Mouse (Mus musculus) kidney, postnatal 4 days (tissue): ENCODE measurements around the gene Krtcap2.

Source experiments
- DNase-seq, 2 experiments: peaks; one replicate each; pipeline ENCODE4 v3.0.0; 2021; ENCODE audit warnings: mixed read lengths in 2 of 2

Gene Krtcap2

GRCm38 (mm10) chr3:89225918-89226317 lies 19.8 kb upstream of the Krtcap2 start:
- DNase-seq = no peak

GRCm38 (mm10) chr3:89226361-89226760 lies 19.4 kb upstream of the Krtcap2 start:
- no peak for DNase-seq

- no peak for DNase-seq
These were observed 18.9 kb upstream of the Krtcap2 start, which contains the start of gene Mtx1 for GRCm38 (mm10) chr3:89226900-89227299. TSS of gene Mtx1 (minus strand) at chr3:89227088.

- DNase-seq = peak; percentile 93 to 94
These were observed 18.2 kb upstream of the Krtcap2 start for GRCm38 (mm10) chr3:89227307-89228179.

- DNase-seq = peak; percentile 94
These were observed 17.6 kb upstream of the Krtcap2 start for GRCm38 (mm10) chr3:89228180-89228549.

DNA sequence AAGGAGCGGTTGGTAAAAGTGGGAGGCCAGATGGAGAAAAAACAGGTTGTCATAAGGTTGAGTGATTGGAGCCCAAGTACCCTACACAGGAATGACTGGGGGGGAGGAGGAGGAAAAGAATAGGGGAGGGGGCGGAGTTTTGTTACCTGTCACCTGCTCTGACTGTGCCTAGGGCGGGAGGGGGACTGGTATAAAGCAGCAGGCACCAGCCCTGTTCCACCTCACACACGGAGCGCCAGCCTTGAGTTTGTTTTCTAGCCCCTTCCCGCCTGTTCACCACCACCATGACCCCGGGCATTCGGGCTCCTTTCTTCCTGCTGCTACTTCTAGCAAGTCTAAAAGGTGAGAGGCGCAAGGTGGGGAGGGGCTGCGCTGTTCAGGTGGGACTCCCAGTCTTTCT lies 16.9 kb upstream of the Krtcap2 start, which contains the start of gene Muc1:
Gene Muc1 (plus strand): TSS at position 222 of the 400 bp plus-strand sequence.
- peak; percentile 46 to 67 for DNase-seq

GRCm38 (mm10) chr3:89229276-89229675 lies 16.5 kb upstream of the Krtcap2 start:
- DNase-seq = no peak

GRCm38 (mm10) chr3:89230561-89230960 lies 15.2 kb upstream of the Krtcap2 start:
- no peak for DNase-seq

DNA sequence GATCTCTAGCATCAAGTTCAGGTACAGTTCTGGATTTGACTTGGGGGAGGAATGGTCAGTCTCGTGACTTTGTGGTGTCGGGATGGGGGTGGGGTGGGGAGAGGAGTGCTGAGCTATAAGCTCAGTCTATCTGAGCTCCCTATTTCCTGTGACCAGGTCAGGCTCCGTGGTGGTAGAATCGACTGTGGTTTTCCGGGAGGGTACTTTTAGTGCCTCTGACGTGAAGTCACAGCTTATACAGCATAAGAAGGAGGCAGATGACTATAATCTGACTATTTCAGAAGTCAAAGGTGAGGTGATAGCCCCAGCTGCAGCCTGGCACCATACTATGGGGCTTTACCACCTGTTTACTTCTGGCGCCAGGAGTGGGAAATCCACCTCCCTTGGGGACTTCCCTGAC lies 14.4 kb upstream of the Krtcap2 start:
- DNase-seq = no peak

DNA sequence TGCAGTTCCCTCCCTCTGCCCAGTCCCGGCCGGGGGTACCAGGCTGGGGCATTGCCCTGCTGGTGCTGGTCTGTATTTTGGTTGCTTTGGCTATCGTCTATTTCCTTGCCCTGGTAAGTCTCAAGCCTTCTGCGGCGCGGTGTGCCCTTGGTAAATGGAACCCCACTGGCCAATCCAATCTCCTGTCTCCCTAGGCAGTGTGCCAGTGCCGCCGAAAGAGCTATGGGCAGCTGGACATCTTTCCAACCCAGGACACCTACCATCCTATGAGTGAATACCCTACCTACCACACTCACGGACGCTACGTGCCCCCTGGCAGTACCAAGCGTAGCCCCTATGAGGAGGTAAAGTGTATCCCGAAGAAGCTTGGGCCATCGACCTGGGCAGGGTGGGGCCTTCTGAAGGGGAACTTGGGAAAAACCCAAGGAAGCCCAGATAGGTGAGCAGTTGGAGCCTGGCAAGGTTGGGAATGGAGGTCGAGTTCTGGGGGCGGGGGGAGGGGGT lies 13.9 kb upstream of the Krtcap2 start:
- no peak for DNase-seq

GRCm38 (mm10) chr3:89232614-89233013 lies 13.2 kb upstream of the Krtcap2 start:
- no peak for DNase-seq

- peak in 1 of 2 experiments; percentile 56 for DNase-seq
These were observed 12.1 kb upstream of the Krtcap2 start for GRCm38 (mm10) chr3:89233562-89234110.

- no peak for DNase-seq
These were observed 9.2 kb upstream of the Krtcap2 start for GRCm38 (mm10) chr3:89236516-89236915.

DNA sequence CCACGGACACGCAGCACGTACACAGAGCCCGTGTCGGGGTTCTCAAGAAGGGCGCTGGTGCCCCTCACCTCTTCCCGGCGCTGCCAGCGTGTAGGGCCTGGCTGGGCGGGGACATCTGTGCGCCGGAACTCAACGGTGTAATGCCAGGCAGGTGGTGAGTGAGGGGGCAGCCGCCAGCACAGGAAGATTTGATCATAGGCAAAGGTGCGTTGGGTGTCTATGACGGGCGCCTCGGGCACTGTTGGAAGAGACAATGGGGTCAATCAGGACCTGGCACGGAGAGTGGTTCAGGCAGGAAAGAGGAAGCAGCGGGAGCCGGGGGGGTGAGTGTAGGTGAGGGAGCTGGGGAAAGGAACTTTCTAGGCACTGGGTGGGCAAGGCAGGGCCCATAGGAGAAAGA lies 8.1 kb upstream of the Krtcap2 start:
- DNase-seq = no peak

DNA sequence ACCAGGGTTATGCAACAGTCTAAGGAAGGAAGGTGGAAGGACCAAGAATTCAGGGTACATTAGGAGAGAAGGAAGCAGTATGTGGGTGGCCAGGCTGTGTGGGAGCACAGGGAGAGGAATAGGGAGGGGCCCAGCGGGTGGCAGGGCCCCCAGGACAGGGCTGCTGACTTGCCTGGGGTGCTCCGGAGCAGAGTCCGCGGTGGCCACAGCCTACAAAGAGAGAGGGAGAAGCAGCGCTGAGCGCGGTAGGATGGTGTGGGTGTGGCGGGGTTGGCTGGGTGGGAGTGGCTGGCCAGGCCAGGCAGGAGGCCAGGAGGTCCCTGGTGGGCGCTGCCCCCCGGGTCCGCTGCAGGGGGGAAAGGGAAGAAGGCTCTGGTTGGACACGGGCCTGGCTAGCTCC lies 7.3 kb upstream of the Krtcap2 start:
- peak in 1 of 2 experiments; percentile 51 for DNase-seq

- DNase-seq = peak; percentile 76 to 84
These were observed 3.4 kb upstream of the Krtcap2 start for GRCm38 (mm10) chr3:89242331-89242895.

GRCm38 (mm10) chr3:89243609-89244008 lies 2.2 kb upstream of the Krtcap2 start:
- peak; percentile 70 to 82 for DNase-seq

- peak; percentile 63 to 72 for DNase-seq
These were observed 1.4 kb upstream of the Krtcap2 start for GRCm38 (mm10) chr3:89244158-89244981.

GRCm38 (mm10) chr3:89244982-89245687 lies 631 bp upstream of the Krtcap2 start:
- DNase-seq = peak; percentile 62 to 72

- DNase-seq = peak; percentile 91 to 95
These were observed 715 bp downstream of the Krtcap2 start, which contains the start of gene Trim46 for GRCm38 (mm10) chr3:89246261-89247100. TSS of gene Trim46 (minus strand) at chr3:89246309.

- DNase-seq = no peak
These were observed 1.7 kb downstream of the Krtcap2 start for GRCm38 (mm10) chr3:89247466-89247865.
